Mouse (Mus musculus) retina, postnatal 1 day (tissue): ENCODE measurements around the gene Ift52.

ENCODE experiments used
- DNase-seq: peaks from one replicate; pipeline ENCODE4 v3.0.0-alpha.2; 2012

The Ift52 gene

DNA sequence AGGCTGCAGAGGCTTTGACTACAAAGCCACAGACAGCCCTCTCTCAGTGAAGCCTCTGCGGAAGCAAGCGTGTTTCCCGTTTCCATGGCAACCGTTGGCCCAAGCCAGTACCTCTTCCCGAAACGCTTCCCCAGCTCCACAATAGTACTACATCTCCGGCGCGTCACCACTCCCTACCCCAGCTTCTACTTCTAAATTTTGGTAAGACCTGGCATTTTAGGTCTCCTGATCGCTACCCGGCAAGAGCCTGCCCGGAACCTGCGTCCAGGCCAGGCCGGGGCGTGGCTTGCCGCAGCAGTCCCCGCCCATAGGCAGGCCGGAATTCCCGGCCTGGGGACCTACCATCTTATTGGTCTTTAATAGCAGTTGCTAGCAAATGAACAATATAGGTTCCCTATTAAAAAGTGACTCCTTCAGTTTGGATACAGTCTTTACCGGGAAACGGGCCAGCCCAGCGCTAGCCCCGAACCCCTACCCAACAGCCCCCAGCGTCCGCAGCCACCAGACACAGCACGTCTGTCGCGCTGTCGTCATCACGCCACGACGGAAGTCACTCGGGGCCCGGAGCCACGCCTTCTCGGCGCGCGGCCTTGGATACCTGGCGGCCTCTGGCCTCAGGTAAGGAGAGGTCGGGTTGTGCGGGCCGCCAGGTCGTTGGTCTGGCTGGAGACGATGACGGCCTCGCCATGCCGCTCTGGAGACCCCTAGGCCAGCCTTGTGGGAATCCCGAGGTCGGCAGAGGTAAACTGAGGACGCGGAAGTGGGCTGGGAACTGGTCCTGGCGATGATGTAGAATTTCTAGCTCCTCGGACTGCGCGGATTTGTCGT, at the start of gene Ift52:
TSS of gene Ift52 (plus strand) at position 439 of the 828 bp plus-strand sequence.
- peak; percentile 93 for DNase-seq

DNA sequence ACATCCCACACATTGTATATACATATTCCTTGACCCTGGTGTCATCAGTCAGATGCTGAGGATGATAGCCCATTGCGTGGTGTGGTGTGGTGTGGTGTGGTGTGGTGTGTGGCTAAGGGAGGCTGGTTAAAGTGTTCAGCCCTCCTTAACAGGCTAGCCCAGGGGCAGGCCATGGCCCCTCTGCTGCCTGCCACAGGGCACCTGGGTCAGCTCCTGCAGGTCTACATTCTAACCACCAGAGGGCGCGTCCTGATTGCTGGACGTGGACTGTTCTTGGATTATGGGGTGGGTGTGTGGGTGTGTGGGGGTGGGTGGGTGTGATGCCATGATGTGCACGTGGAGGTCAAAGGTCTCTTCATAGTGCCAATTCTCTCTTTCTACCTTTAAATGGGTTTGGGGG, 48.8 kb upstream of the Ift52 start:
- DNase-seq, result peak; percentile 76

DNA sequence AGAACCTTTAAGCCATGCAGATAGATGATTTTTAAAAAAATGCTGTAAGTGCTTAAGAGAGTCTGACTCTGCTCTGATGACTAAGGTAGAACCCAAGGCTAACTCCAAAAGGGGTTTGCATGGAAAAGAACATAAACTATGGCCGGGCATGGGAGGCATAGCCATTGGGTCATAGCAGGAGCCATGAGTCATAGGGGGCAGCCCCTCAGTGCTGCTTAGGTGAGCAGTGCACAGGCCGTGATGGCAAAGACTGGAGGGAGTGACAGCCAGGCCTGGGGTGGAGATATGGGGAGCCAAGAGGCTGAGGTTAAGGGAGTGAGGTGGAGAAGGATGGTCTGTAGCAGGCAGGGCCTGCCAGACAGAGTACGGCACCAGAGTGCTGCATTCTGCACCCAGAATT, 48.1 kb upstream of the Ift52 start:
- DNase-seq, result no peak

DNA sequence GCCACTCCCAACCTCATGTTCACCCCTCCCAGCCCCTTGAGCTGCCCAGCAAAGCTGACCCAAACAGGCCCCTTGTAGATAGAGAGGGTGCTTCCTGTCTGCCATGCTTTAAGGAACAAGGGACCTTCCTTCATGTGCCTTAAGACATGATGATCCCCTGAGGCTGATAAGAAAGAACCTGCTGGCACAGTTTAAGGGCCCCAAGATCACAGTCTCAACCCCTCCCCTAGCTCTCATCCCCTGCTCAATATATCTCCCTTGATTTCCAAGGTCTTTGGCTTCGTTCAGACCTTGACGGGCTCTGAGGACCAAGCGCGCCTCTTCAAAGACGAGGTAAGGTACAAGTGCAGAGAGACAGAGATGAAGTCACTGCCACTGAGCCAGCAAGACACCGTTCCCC, 46.3 kb upstream of the Ift52 start:
- no peak for DNase-seq

DNA sequence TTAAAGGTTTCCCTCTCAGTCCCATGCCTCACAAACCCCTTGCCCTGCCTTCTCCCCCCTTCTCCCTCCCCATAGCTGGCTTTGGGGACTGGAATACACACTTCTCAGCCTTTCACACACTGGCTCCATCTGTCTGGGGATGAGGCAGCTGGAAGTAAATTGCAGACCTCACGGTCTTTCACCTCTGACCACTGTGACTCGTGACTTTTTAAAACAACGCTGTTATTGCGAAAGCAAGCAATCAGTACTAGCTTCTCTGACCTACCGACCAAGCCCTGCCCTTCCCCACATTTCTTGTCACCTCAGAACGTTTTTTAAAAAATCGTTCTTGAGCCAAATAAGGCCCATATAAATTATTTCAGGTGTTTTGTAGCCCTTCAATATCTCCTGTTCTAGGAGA, 44.4 kb upstream of the Ift52 start:
- no peak for DNase-seq

DNA sequence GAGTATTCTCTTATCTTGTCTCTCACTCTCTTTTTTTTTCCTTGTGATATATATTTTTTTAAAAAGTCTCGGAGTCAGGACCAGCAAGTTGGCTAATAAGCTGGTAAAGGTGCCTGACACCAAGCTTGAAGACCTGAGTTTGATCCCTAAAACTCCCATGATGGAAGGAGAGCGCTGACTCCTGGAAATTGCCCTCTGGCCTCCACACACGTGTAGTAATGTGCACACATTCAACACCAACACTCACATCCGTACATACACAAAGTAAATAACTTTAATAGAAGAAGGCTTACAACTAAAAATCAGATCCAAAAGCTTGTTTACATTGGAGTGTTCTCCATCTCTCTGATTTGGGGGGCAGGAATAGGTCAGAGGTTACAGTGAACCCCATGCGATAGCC, 43.9 kb upstream of the Ift52 start:
- no peak for DNase-seq

DNA sequence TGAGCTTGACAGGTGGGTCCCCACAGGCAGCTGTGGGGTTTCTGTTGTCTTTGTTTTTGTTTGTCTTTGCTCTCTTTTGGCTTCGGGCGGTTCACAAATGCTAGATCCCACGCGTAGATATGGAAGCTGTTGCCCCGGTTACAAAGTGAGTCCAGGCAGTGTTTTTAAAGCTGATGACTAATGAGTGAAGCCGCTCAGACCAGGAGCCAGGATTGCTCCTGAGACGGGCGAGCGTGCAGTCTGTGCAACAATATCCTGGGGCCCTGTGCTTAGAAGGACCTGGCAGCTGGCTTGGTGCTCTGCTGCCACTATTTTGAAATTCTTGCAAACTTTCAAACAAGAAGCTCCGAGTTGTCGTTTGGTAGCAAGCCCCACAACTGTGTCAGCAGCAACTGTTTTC, 43.5 kb upstream of the Ift52 start:
- peak; percentile 61 for DNase-seq

DNA sequence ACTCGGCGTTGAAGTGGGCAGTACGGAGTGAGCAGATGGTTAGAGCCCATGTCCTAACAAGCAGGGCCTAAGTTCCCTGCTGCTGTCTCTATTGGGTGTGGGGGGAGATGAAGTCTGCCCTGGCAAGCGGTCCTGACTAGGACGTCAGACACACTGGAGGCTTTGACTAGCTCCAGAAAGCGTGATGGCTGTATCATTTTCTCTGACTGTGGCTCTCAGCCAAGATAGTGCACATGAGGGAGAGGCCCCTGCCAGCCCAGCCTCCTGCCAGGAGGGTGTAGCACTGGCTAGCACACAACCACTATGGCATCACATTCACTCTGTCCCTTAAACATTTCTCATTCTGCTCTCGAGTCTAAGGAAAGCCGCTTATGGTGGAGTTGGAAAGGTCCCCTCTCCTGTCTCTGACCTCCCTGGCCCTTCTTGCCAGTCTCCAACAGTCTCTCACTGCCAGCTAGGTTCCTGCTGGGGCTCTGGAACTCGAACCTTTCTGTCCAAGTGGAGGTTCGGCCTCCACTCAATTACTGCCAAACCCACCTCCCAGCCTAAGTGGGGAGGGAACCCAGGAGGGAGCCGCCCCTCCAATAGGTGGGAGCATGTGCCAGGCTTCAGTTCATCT, 41.9 kb upstream of the Ift52 start:
- peak; percentile 37 for DNase-seq

DNA sequence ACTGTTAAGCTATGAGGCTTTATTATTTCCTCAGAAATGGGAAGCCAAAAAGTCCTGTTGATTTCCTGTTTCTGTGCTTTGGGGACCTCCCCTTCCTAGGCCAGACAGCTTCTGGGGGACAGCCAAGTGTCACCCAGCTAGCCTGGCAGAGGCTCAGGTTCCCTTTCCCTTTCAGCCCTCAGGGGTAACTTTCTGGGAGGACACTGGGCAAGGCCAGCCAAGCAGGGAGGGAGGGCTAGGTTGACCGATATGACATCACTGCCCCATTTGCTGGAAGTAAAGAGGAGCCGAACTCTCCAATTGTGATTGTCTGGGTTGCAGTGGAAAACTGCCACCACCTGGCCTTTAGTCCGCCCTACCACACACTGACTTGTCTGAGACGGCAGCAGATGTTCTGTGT, 41.2 kb upstream of the Ift52 start:
- no peak for DNase-seq

DNA sequence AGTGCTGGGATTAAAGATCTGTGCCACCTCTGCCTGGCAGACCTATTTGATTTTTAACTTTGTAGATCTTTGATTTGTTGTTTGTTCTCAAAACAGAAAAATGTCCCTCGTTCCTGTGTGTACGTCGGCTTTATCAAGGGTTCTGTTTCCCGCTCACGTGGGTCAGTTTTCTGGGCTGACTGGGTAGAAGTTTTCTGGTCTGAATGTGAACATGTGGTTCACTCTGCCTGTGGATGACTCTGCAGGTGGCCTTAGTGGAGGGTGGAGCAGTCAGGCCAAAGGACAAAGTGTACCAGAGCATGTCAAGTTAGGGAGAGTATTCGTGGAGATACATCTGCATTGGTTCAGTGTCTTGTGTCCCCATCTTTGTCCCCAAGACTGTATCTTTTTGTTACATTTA, 32.8 kb upstream of the Ift52 start:
- DNase-seq, result no peak

DNA sequence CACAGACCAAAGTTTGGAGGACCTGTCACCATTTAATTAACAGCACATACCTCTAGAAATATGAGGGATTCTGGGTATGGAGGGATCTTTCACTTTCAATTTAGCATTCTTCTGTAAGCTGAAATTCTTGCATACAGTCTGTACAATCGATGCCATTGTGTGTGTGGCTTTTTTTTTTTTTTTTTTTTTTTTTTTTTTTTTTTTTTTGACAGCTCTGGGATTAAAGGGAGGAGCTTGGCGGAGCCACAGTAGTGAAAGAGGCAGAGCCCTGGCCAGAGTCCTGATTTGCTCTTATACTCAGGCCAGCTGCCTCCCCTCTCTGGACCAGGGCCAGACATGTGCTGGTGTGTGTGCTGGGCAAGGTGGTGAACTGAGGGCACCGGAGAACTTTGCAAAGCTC, 31.2 kb upstream of the Ift52 start:
- peak; percentile 88 for DNase-seq

DNA sequence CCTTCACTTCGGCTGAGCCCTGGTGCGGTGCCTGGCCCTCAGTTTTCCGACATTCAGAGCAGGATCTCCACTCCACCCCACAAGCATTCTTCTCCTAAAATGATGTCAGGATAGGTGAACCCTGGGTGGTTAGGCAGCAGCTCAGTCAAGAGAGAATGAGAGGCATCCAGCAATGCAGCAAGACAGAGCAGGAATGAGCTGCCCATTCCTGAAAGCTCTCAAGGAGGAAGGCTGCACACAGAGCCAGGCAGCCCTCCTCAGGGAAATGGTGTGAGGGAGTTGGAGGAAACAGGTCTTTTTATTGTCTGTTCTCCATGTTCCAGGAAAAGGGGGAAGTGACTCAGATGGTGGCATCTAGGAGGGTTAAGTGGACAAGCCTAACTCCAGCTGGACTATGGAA, 30.4 kb upstream of the Ift52 start:
- DNase-seq, result no peak

DNA sequence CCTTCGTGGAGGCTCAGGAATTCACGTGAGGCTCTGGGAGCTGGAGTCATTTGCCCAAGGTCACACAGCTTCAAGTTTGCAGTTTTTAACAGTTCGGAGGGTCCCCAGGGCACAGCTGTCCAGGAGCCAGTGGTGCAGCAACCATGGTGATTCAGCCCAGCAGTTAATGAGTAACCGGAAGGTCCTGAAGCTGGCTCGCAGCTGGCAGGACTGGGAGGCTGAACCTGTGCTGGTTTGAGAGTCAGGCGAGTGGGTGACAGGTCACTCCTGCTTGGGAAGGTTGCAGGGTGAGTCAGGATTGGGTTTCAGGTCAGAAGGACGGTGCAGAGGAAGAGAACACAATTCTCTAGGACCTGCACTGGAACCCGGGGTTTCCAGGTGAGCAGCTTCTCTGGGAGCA, 29.9 kb upstream of the Ift52 start, which contains the start of gene Sgk2:
TSS of gene Sgk2 (plus strand) at position 113 of the 400 bp plus-strand sequence.
- no peak for DNase-seq

DNA sequence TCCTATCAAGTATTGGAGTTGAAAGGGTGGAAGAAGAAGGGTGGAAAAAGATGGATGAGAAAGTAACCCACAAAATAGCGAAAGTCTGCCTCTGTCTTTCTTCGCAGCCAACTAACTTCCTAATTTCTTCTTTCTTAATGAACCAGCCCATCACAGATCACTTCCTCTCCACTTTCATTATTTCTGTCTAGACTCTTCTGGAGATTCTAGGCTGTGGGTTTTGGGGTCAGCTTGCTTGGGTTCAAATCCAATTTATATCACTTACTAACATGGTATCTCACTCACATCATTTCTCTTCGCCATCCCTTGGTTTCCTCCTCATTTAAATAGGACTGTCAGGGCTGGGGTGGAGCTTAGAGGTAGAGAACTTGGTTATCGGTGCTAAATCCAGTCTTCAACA, 28.9 kb upstream of the Ift52 start:
- no peak for DNase-seq

DNA sequence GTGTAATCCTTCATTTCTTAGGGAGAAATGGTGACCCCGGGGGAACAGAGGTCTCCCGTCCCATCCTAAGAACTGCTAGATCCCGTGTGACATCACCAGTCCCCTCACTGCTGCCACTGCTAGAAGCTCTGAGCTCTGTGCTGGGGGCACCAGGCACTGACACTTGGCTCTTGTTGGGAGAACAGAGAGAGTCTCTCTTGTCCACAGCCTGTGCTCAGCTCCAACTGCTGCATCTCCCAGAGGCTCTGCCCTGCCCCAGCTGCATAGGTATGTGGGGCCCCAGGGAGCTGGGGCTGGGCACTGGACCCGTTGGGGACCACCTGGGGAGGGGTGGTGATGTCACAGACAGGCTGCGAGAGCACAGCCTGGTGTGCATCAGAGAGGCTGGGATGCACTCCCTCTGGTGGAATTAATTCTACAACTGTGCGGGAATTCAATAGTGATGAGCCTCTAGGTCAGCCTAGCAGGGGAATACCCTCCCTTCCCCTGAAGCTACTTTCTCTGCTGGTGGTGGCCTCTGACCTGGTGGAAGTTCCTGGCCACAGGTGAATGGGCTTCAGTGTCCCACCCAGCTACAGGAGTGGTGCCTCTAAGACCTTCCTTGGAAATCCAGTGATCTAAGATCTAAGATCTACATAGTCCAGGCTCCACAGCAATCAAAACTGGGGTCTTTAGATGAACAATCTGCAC, 25.6 kb upstream of the Ift52 start:
- DNase-seq, result peak; percentile 12

DNA sequence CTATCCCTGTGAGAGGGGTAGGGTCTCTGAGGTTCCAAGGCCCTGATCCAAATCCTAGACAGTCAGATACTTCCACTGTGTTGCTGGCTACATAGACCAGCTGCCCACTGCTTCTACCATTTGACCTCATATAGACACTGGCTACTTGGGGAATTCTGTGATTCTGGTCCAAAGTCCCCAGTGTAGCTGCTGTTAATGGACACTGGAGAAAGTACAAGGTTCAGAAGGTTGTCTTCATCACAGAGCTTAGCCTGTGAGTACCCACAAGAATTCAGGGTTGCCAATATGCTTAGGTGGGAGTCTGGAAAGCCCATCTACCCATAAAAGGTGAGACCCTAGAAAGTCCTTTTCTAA, 25.1 kb upstream of the Ift52 start:
- DNase-seq, result no peak

DNA sequence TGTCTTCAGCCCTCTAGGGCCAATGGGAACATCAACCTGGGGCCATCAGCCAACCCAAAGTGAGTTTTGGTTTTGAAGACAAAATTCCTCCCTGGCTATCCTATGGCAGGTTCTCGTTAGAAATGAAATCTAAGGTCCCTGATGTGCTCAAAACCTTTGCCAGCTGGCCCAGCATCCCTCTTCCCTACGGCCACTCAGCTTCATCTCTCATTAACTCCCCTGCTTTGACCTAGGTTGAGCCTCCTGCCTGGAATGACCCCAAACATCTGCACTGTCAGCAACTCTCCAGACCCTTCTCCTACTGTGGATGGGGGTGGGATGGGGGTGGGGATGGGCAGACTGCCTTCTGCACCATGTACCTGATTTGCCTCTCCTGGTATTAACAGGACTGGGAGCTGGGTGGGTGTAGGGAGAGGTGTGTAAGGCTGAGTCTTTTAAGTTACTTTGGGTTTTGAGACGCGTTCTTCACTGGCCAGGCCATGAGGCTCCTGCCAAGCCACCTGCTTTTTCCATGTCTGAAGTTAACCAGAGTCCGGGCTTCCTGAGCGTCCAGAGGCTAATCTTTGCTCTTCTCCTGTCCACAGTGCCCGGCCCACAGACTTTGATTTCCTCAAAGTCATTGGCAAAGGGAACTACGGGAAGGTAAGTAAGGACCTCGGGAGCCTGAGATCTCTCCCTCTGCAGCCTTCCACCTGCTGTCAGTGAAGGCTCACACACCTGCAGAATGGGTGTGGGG, 23.1 kb upstream of the Ift52 start:
- no peak for DNase-seq

DNA sequence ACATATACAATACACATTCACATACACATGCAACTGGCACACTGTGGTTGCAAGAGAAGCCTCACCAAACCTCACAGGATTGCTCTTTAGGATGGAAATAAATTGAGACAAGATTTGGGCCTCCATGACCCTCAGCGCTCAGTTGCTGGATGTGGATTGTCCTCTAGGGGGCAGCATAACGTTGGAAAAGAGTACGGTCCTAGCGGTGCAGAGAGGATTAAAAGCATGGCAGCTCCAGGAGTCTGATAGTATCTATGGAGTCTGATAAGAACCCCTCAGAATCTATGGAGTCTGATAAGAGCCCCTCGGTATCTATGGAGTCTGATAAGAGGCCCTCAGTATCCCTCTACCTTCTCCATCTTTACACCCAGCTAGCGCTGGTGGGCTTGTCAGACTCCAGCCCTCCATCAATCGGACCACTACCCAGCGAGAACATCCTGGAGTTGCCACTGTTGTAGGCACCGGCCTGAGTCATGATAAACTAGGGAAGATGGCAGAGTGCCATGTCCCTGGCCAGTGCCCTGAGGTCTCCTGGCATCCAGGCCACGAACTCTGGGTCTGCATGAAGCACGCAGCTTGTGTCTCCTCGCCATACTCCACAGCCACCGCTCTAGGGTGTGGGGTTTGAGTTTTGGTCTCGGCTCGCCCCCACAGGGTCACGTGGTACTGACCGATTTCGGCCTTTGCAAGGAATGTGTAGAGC, 18.5 kb upstream of the Ift52 start:
- DNase-seq, result peak; percentile 87

DNA sequence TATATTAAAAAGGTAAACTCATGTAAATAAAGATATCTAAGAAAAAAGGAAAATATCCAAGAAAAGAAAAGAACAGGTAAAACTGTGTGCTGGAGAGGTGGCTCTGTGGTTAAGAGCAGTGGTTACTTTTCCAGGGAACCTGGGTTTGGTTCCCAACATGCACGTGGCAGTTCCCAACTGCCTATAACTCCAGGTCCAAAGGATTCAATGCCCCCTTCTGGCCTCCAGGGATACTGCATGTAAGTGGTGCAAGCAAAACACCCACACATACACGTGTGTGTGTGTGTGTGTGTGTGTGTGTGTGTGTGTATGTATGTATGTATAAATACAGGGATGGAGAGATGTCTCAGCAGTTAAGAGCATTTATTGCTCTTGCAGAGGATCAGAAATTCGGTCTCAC, 17.4 kb upstream of the Ift52 start:
- peak; percentile 71 for DNase-seq

DNA sequence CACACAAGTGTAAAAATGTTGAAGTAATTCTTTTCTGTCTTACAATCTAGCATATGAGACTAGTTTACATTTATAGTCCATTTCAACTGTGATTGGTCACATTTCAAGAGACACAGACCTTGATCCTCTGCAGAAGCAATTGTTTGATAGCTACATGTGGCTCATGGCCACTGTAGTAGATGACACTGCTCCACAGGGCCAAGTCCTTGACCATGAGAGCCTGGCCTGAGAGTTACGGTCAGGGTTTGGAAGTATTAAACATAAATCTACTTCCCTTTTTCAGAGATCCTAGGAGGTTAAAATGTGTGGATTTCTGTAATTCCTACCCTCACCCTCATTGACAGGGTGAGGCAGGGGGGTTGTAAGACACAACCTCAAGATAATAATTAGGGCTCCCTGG, 16.1 kb upstream of the Ift52 start:
- no peak for DNase-seq

DNA sequence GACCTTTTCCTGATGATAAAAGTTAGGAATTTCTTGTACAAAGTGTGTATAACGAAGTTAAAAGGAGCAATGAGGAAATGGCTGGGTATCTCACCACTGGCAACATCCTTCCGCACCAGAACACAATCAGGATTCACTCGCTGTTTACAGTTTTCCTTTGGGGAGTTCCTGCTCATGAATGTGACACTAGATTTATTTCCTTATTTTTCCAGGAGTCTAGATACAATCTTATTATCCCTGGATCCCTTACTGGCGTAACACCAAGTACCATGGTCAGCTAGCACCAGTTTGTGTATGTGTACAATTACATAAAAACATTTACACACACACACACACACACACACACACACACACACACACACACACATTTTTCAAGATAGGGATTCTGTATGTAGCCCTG, 9.9 kb upstream of the Ift52 start:
- no peak for DNase-seq

DNA sequence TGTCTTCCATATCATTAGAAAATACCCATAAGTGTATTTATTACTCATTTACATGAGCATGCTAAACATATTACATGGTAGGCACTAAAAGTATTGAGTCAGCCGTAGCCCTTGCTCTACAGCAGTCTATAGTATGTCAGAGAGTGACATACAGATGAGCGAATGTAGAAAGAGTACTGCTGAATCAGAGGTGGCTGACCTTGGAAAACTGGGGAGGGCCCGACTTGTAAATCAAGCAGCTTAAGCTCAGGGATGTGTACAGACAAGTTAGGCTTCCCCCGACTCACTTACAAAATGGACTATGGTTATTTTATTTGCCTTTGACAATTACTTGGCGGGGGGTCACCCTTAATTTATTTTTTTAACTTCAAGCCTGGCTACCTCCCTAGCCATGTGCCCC, 14.1 kb downstream of the Ift52 start:
- DNase-seq, result no peak

DNA sequence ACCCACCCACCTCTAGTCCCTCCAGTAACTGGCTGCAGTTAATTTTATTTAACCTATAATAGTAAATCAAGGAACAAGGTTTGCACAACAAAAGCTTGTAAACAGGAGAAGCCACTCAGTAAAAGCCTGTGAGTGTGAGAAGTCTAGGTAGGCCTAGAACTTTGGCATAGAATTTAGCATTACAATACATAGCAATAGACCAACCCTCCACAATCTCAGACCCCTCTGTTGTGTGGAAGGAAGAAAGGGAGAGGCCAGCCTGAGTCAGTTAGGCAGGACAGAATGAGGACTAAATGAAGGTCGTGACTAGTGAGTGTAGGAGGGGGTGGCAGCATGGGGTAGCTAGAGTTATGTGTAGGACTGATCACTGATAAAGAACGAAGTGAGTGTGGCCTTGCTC, 14.6 kb downstream of the Ift52 start:
- no peak for DNase-seq
